Mouse (Mus musculus) limb, embryonic 12.5 days (tissue): ENCODE results near the gene Trim31. TPM values are rescaled to one million over a fixed set of nuclear protein-coding genes. Genes with fewer than 3 reads are reported as not detected.

Source experiments
- polyA plus RNA-seq: library from polyadenylated mRNA; unstranded; fragments of >200 nt; fragmentation: Nextera tagmentation; extraction: Ambion mirVana; gene quantifications from 2 replicates; pipeline ENCODE4 v1.2.1, GENCODE M21; 2016

Trim31 gene
- polyA plus RNA-seq, 1 experiment from 2014 or later: not detected

Other genes starting within 250 kb of the Trim31 start
- gene H2-M1, start 225.9 kb upstream of the Trim31 start, polyA plus RNA-seq: not detected in 2 replicates
- gene H2-M10.5, start 125.2 kb upstream of the Trim31 start, polyA plus RNA-seq: not detected in 2 replicates
- not detected in 2 replicates for gene H2-M10.6, start 85.9 kb upstream of the Trim31 start, polyA plus RNA-seq
- gene Trim26, start 61.0 kb upstream of the Trim31 start, polyA plus RNA-seq: 49.5 and 57.3 TPM in 2 replicates
- gene Trim15, start 30.9 kb upstream of the Trim31 start, polyA plus RNA-seq: 0.15 and 0.41 TPM in 2 replicates
- gene Trim10, start 28.5 kb upstream of the Trim31 start, polyA plus RNA-seq: 5.8 and 6.7 TPM in 2 replicates
- gene Trim40, start 8.0 kb upstream of the Trim31 start, polyA plus RNA-seq: not detected in 2 replicates
- gene Rnf39, start 44.8 kb downstream of the Trim31 start, polyA plus RNA-seq: 0.73 and 1.3 TPM in 2 replicates
- gene Ppp1r11, start 53.6 kb downstream of the Trim31 start, polyA plus RNA-seq: 109 and 116 TPM in 2 replicates
- 114 and 115 TPM in 2 replicates for gene Znrd1, start 60.4 kb downstream of the Trim31 start, polyA plus RNA-seq
- gene Znrd1as, start 60.5 kb downstream of the Trim31 start, polyA plus RNA-seq: 7.0 and 7.4 TPM in 2 replicates
- gene 2410137M14Rik, start 83.1 kb downstream of the Trim31 start, polyA plus RNA-seq: not detected in 2 replicates
- gene H2-M5, start 91.4 kb downstream of the Trim31 start, polyA plus RNA-seq: 1.4 and 1.9 TPM in 2 replicates
- gene Zfp57, start 103.0 kb downstream of the Trim31 start, polyA plus RNA-seq: 124 and 130 TPM in 2 replicates
- gene Mog, start 125.3 kb downstream of the Trim31 start, polyA plus RNA-seq: 0.24 TPM in 1 of 2 replicates, not detected in the other
- gene Gabbr1, start 147.8 kb downstream of the Trim31 start, polyA plus RNA-seq: 18.0 and 18.1 TPM in 2 replicates
- gene Olfr90, start 190.4 kb downstream of the Trim31 start, polyA plus RNA-seq: 0.08 TPM in 1 of 2 replicates, not detected in the other
- gene Olfr91, start 200.2 kb downstream of the Trim31 start, polyA plus RNA-seq: not detected in 2 replicates
- gene Olfr92, start 222.0 kb downstream of the Trim31 start, polyA plus RNA-seq: not detected in 2 replicates